Comparison of ENCODE assay signal across 18 mouse cellular contexts in the genomic region with DNA sequence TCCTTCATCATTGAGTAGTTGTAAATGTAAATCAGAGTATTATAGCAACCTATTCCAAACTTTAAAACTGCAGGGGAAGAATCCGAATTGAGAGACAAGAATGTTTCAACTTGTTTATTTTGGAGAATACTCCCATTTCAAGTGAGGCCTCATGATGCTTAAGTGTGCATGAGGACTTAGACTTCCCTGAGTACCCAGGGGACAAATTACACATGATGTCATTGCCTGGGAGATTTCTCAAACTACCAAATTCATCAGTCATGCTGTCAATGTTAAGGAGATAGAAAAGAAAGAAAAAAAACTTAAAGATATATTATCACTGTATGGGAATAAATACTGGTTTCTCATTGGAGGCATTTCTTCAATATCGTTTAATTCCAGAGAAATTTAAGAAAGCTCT.
DNase-seq lines count a peak whose midpoint lies in the region; ATAC-seq and TF ChIP-seq lines count a peak whose summit lies in the region.
"Had no signal": no experiment of that assay in that cellular context is flagged by ENCODE, and none has a peak within 500 bp of the region (broad histone marks: within the 10 kb centered on the region; RNA-seq: fewer than 3 reads in every experiment).

No protein-coding gene starts in this region.

- DNase-seq in heart, adult 18-20 months = peak; percentile 10 to 46
- no peak for DNase-seq in heart, adult 2 months
- DNase-seq in heart, postnatal 0 days (ENCODE audit: low spot score) = no peak
- no peak for DNase-seq in heart, postnatal 4 days
- DNase-seq in lung, postnatal 36 days = no peak
- peak; percentile 39 for DNase-seq in skeletal muscle tissue, adult 2 months (ENCODE audit: low read depth, low spot score)
- DNase-seq in right cerebral cortex, postnatal 4 days = no peak
- DNase-seq: B cell, adult 2 months had no signal

- H3K9me3 ChIP-seq in heart, postnatal 0 days (replicated peaks; ENCODE audit: control insufficient read depth, low read length) = no peaks in the 10 kb centered on the region
- H3K9me3 ChIP-seq in lung, embryonic 16.5 days (ENCODE audit: control insufficient read depth, low read length) = no peaks in the 10 kb centered on the region
- H3K9me3 ChIP-seq: embryonic facial prominence, embryonic 15.5 days; forebrain, embryonic 10.5 days; heart, embryonic 12.5 days; hindbrain, embryonic 12.5 days had no signal

- TF ChIP-seq POLR2A in heart, adult 2 months (IDR thresholded peaks at IDR 0.05; ENCODE audit: insufficient read depth, low read depth, low read length) = no peak

- 0 out of 2 replicates have a peak, but pooled peaks cover 1% of the 10 kb centered on the region for H3K27me3 ChIP-seq in heart, adult 2 months (ENCODE audit: control insufficient read depth, insufficient read depth, low read length)
- peaks cover 33% of the 10 kb centered on the region for H3K27me3 ChIP-seq in heart, postnatal 0 days (ENCODE audit: control insufficient read depth, insufficient read depth, low read length)
- H3K27me3 ChIP-seq in lung, embryonic 16.5 days (ENCODE audit: control insufficient read depth, insufficient read depth, low read depth, low read length) = no peaks in the 10 kb centered on the region
- H3K27me3 ChIP-seq: embryonic facial prominence, embryonic 15.5 days; hindbrain, embryonic 12.5 days had no signal

- 55% methylated on average over 2 of the region's 2 CpGs for WGBS in heart, adult 2 months
- WGBS in heart, postnatal 0 days = 63% methylated on average over 2 of the region's 2 CpGs
- WGBS in lung, embryonic 16.5 days = 51% methylated on average over 2 of the region's 2 CpGs

- TF ChIP-seq EP300 in heart, adult 2 months (IDR thresholded peaks at IDR 0.05; ENCODE audit: insufficient read depth, low read depth, low read length) = no peak
- no peak for TF ChIP-seq EP300 in heart, postnatal 0 days (IDR thresholded peaks at IDR 0.05; ENCODE audit: low read depth)

- peaks cover 1% of the 10 kb centered on the region; the same call in 1 of the 2 replicates for H3K4me1 ChIP-seq in heart, adult 2 months (ENCODE audit: control insufficient read depth, insufficient read depth, low read length)
- no peaks in the 10 kb centered on the region for H3K4me1 ChIP-seq in heart, postnatal 0 days (ENCODE audit: control insufficient read depth, insufficient read depth)
- peaks cover 2% of the 10 kb centered on the region; the same call in 1 of the 2 replicates for H3K4me1 ChIP-seq in lung, embryonic 16.5 days (replicated peaks; ENCODE audit: control insufficient read depth, insufficient read depth, low read length)
- H3K4me1 ChIP-seq: forebrain, embryonic 10.5 days; heart, embryonic 12.5 days; hindbrain, embryonic 12.5 days had no signal

- no peak overlapping the region; the same call in 1 of the 2 replicates for H3K27ac ChIP-seq in heart, adult 2 months
- no peak overlapping the region for H3K27ac ChIP-seq in heart, postnatal 0 days (ENCODE audit: low read depth)
- no peak overlapping the region for H3K27ac ChIP-seq in lung, embryonic 16.5 days (ENCODE audit: low read length)
- H3K27ac ChIP-seq: embryonic facial prominence, embryonic 15.5 days; forebrain, embryonic 10.5 days; hindbrain, embryonic 12.5 days had no signal

- no peak overlapping the region for H3K4me3 ChIP-seq in heart, adult 2 months
- H3K4me3 ChIP-seq in heart, postnatal 0 days (ENCODE audit: low read depth, low read length) = no peak overlapping the region
- H3K4me3 ChIP-seq in lung, embryonic 16.5 days (ENCODE audit: low read length) = no peak overlapping the region
- H3K4me3 ChIP-seq: embryonic facial prominence, embryonic 15.5 days; erythroblast, embryonic 14.5 days; forebrain, embryonic 10.5 days; heart, embryonic 12.5 days; hindbrain, embryonic 12.5 days had no signal

- TF ChIP-seq CTCF in heart, adult 2 months (IDR thresholded peaks at IDR 0.05) = no peak
- TF ChIP-seq CTCF in heart, postnatal 0 days (IDR thresholded peaks at IDR 0.05; ENCODE audit: low read depth) = no peak

- intact Hi-C loops in heart, adult 2 months (cut with DNase I) = loop anchor here (10.0 kb wide), 2 partner anchors 110 to 240 kb away; a partner anchor contains a TSS

- no peak overlapping the region for H3K9ac ChIP-seq in heart, adult 2 months (ENCODE audit: low read depth, low read length)
- no peak overlapping the region for H3K9ac ChIP-seq in heart, postnatal 0 days (replicated peaks; ENCODE audit: low read depth, low read length)
- H3K9ac ChIP-seq in lung, embryonic 16.5 days (ENCODE audit: low read length) = no peak overlapping the region
- H3K9ac ChIP-seq: embryonic facial prominence, embryonic 15.5 days; heart, embryonic 12.5 days; hindbrain, embryonic 12.5 days had no signal

- H3K4me2 ChIP-seq in heart, postnatal 0 days (ENCODE audit: low read depth, low read length) = peak overlapping the region; percentile 26; the same call in 1 of the 2 replicates
- H3K4me2 ChIP-seq in lung, embryonic 16.5 days (ENCODE audit: low read depth, low read length) = no peak overlapping the region
- H3K4me2 ChIP-seq: heart, embryonic 12.5 days; hindbrain, embryonic 12.5 days had no signal

- H3K36me3 ChIP-seq in heart, adult 2 months (ENCODE audit: control insufficient read depth, insufficient read depth, low read length) = no peaks in the 10 kb centered on the region
- H3K36me3 ChIP-seq in heart, postnatal 0 days (replicated peaks; ENCODE audit: control insufficient read depth, insufficient read depth, low read length) = no peaks in the 10 kb centered on the region
- no peaks in the 10 kb centered on the region for H3K36me3 ChIP-seq in lung, embryonic 16.5 days (ENCODE audit: control insufficient read depth, insufficient read depth, low read length)
- H3K36me3 ChIP-seq: embryonic facial prominence, embryonic 15.5 days; forebrain, embryonic 10.5 days; G1E; heart, embryonic 12.5 days; hindbrain, embryonic 12.5 days had no signal

- H3K79me2 ChIP-seq in heart, adult 2 months (replicated peaks; ENCODE audit: control insufficient read depth, insufficient read depth, low read length) = no peaks in the 10 kb centered on the region

- ATAC-seq in heart, postnatal 0 days (ENCODE audit: insufficient read depth, low read depth) = no peak
- ATAC-seq in lung, embryonic 16.5 days (ENCODE audit: low read depth) = 0 out of 2 replicates have a peak, but pooled peaks have one; percentile 26
- ATAC-seq: CD4-positive, CD25-positive, alpha-beta regulatory T cell, adult 4 months; inflammation-experienced regulatory T-cells, adult 6 months; intestine, postnatal 0 days had no signal

Comparison
In these comparisons a context has a peak if more than half of its experiments do, and no peak if none do; other contexts are left out.
1. DNase-seq: peak in heart, adult 18-20 months (2 of 2) and skeletal muscle tissue, adult 2 months (single experiment); none in heart, adult 2 months (0 of 2), heart, postnatal 0 days (single experiment), heart, postnatal 4 days (single experiment), lung, postnatal 36 days (single experiment) and right cerebral cortex, postnatal 4 days (single experiment).